Mouse (Mus musculus) kidney, adult 2 months (tissue): Measurements from ENCODE around the gene Ankle1.

ENCODE experiments used
- CTCF ChIP-seq: fragments of 200-500 bp; conservative IDR thresholded peaks from 2 replicates; pipeline ENCODE4 v1.5.1; 2011; ENCODE audit warnings: low read depth, mild to moderate bottlenecking, control low read depth, low read length, moderate library complexity, mixed read lengths; ENCODE audit not compliant: insufficient read depth, insufficient read length
- POLR2A ChIP-seq: fragments of 200-500 bp; IDR thresholded peaks from one replicate; pipeline ENCODE4 v1.6.1; 2011; ENCODE audit warnings: low read depth, low read length, control low read depth

DNA sequence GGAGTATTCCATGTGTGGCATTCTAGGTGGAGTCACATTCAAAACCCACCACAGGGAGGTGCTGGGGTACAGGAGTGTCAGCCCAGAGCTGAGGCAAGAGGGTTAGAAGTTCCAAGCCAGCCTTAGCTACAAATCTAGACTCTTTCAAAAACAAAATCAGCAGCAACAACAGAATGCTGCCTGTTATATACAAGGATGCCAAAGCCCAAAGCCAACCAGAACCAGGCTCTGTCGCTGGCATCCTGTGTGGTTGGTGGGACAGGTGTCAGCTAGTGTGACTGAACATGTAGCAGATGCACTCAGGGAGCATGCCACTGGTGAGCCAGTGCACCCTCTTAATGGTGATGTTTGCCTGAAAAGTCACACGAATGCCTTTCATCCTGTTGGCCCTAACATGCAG is 5.0 kb upstream of the Ankle1 start:
- TF ChIP-seq CTCF (no peak), POLR2A (no peak)
